Mouse (Mus musculus) CD8-positive naive resting alpha-beta T cell, adult 2 months (primary cell): ENCODE measurements around the gene Hist1h2ad.
"Not testable (repeated sequence)": the region's sequence is repeated elsewhere in the genome, so short reads cannot be mapped to it uniquely, and the experiment has no call there.

Source experiments
- DNase-seq, 2 experiments: peaks; one replicate each; pipeline ENCODE4 v3.0.0; 2022; ENCODE audit warnings: low read depth in 2 of 2, low spot score in 2 of 2

Hist1h2ad gene

GRCm38 (mm10) chr13:23562699-23563462 lies 11.3 kb upstream of the Hist1h2ad start:
- peak in 1 of 2 experiments; percentile 28 for DNase-seq

- no peak for DNase-seq
Measured at GRCm38 (mm10) chr13:23564482-23564881, 9.7 kb upstream of the Hist1h2ad start.

- DNase-seq, result not testable (repeated sequence)
Measured at GRCm38 (mm10) chr13:23570261-23571021, 3.7 kb upstream of the Hist1h2ad start.

- peak; percentile 48 to 67 for DNase-seq
Measured at GRCm38 (mm10) chr13:23571022-23571503, 3.1 kb upstream of the Hist1h2ad start, which contains the start of the genes Hist1h2ae and Hist1h2bg. Gene Hist1h2ae (minus strand): TSS chr13:23571220. Gene Hist1h2bg (plus strand): TSS chr13:23571396.

- not testable (repeated sequence) for DNase-seq
Measured at GRCm38 (mm10) chr13:23571504-23572217, 2.5 kb upstream of the Hist1h2ad start.

- no peak for DNase-seq
Measured at GRCm38 (mm10) chr13:23572218-23573033, 1.8 kb upstream of the Hist1h2ad start.

GRCm38 (mm10) chr13:23573034-23573897 lies 915 bp upstream of the Hist1h2ad start:
- not testable (repeated sequence) for DNase-seq

GRCm38 (mm10) chr13:23574546-23575170 lies 477 bp downstream of the Hist1h2ad start:
- DNase-seq, result not testable (repeated sequence)

GRCm38 (mm10) chr13:23575271-23575851 lies 1.2 kb downstream of the Hist1h2ad start, which contains the start of gene Hist1h3d:
Gene Hist1h3d (plus strand): TSS chr13:23575763.
- DNase-seq, result no peak

- not testable (repeated sequence) for DNase-seq
Measured at GRCm38 (mm10) chr13:23575864-23576313, 1.7 kb downstream of the Hist1h2ad start.

- no peak for DNase-seq
Measured at GRCm38 (mm10) chr13:23576351-23576881, 2.2 kb downstream of the Hist1h2ad start.

- no peak for DNase-seq
Measured at GRCm38 (mm10) chr13:23576906-23577639, 2.9 kb downstream of the Hist1h2ad start.

GRCm38 (mm10) chr13:23577835-23578234 lies 3.7 kb downstream of the Hist1h2ad start:
- DNase-seq, result no peak

GRCm38 (mm10) chr13:23581408-23582218 lies 7.4 kb downstream of the Hist1h2ad start, which contains the start of gene Hist1h4d:
Gene Hist1h4d (plus strand): TSS chr13:23581598.
- peak; percentile 85 to 91 for DNase-seq

GRCm38 (mm10) chr13:23582219-23583056 lies 8.3 kb downstream of the Hist1h2ad start:
- DNase-seq, result no peak
